Mouse (Mus musculus) erythroid progenitor cell, adult 5-6 weeks (primary cell): ENCODE data around the gene As3mt. TPM values are rescaled to one million over a fixed set of nuclear protein-coding genes. Genes with fewer than 3 reads are reported as not detected.
"Not testable (repeated sequence)": the region's sequence is repeated elsewhere in the genome, so short reads cannot be mapped to it uniquely, and the experiment has no call there.

Source experiments
- ATAC-seq: replicated peaks from 2 replicates; pipeline ENCODE4 v1.8.0; 2016; ENCODE audit warnings: moderate number of reproducible peaks, mild to moderate bottlenecking, moderate TSS enrichment, inconsistent platforms; ENCODE audit not compliant: poor library complexity, low FRiP score, severe bottlenecking
- total RNA-seq, 2 experiments: library from RNA; stranded (forward) in 1 of 2; stranded (reverse) in 1 of 2; fragments of 150-400 nt in 1 of 2; fragments of 186-747, 209-891 nt in 1 of 2; gene quantifications; 2 replicates each; pipeline versions ENCODE4 v1.2.3 to v1.2.4; 2015 to 2017; ENCODE audit warnings: low replicate concordance in 2 of 2

Gene As3mt
- total RNA-seq, 2 experiments from 2014 or later, result 2.0 to 10.9 TPM

DNA sequence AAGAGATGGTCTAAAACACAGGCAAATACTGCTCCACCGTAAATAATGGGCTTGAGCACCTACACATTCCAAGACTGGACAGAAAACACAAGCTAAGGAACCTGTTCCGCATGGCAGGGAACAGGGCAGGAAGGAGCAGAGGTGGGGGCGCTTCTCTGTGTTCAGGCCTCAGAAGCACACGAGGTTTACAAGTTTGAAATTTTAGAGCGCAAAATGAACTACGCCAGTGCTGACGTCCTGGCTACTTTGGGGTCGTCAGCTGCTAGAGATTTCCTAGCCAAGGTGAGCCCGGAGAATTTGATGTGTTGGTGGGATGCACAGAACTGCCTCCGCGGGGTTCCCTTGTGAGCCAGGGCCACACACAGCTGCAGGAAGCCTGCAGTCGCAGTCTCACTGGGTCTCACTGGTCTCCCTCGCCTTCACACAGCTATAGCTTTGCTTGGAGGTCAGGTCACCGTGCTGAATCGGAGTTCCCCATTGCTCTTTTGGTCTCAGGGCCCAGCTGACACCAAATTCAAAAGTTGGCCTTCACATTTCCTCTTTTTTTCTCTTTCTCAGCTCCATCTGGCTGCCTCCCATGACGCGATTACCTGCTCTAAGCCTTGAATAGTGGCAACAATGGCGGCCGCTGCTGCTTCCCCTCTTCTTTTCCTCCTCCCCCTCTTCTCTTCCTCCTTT lies 9.3 kb upstream of the As3mt start:
- no peak for ATAC-seq

DNA sequence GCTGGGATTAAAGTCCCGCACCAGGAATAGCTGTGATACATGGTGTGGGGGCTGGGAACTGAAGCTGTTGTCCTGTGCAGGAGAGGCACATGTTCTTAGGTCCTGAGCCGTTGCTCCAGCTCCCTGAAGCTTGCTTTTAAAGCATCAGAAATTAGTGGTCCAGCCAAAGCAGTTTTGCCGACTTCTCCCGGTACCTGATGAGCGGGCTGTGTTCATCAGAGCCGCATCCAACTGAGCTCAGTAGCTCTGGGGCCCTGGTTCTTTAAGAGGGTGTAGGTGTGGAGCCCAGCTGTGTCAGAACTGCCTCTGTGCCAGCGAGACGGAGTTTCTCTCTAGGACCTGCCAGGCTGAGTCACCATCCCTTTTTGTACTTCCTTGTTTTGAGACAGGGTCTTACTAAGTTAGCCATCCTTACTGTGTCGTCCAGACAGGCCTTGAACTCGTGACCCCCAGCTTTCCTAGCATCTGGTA lies 8.2 kb upstream of the As3mt start:
- ATAC-seq, result no peak

GRCm38 (mm10) chr19:46701156-46701555 lies 6.1 kb upstream of the As3mt start:
- no peak for ATAC-seq

GRCm38 (mm10) chr19:46705779-46706495 lies 1.3 kb upstream of the As3mt start:
- ATAC-seq, result no peak

DNA sequence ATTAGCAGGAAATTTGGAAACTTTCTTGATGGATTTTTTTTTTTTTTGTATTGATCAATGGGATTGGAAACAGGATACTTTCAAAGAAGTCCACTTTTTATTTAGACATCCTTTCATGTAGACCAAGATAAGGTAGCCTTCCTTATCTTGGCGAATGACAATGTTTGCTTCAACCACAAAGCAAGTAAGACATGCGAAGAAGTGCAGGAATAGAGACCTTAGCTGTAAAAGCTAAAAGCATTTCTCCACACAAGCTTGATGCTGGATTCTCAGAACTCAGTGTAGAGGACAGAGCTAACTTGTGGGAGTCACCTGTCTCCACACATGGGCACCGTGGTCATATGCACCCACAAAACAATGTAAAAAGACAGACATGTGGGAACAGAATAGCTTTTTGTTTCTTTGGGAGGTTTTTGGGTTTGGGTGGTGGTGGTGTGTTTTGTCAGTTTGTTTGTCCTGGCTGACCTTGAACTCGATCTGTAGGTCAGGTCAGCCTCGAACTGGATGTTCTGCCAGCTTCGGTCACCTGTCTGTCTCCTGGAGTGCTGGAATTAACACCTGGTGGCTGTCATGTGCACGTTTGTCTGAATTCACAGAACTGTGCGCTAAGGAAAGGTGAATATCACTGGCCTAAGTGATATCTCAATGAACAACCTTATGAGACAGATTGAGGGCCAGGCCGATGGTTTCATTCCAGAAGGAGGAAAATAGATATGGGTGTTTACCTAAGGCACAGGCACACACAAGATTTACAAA lies 540 bp upstream of the As3mt start:
- ATAC-seq, result no peak

- ATAC-seq, result no peak
These were observed 3.4 kb downstream of the As3mt start for GRCm38 (mm10) chr19:46710614-46711013.

DNA sequence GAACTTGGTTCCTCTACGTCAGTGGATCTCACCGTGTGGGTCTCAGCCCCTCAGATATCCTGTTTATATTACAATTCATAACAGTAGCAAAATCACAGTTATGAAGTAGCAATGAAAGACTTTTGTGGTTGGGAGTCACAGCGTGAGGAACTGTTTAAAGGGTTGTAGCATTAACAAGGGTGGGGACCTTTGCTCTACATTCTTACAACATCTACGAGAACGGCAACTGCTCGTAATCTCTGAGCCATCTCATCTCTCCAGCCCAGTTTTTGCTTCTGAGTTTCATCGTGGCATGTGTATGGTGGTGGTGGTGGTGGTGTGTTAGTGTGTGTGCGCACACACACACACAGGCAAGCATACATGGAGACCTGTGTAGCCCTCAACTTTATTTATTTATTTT lies 7.0 kb downstream of the As3mt start:
- no peak for ATAC-seq

DNA sequence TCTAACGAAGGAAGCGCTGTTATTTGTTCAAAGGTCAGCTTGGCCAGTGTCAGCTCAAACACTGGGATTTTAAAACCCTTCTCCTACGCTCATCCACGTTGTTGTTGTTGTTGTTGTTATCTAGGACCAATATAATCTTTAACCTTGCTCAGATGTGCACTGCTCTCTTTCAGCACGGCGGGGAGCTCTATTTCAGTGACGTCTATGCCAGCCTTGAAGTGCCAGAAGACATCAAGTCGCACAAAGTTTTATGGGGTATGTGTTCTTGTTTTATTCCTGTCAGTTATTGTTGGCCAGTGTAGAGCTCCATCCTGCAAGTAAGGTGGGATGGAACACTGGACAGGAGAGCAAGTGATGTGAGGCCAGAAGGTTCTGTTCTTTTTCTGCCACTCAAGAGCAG lies 7.8 kb downstream of the As3mt start:
- ATAC-seq, result no peak

DNA sequence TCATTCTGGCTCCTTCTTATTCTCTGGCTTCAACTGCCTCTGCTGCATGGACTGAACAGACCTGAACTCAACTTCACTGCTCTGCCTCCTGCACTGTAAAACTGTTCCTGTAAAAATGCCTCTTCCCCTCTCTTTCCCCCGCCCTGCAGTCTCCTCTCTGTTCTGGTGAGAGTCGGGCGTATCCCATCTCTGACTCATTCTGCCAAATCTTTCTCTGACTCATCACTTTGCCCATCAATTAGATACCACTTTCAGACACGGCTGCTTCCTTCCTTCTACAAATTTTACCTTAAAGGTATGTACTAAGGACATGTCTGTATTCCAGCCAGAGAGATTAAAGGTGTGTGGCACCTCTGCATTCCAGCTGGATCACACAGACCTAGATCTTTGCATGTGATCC lies 10.9 kb downstream of the As3mt start:
- ATAC-seq, result no peak

- no peak for ATAC-seq
These were observed 17.2 kb downstream of the As3mt start for GRCm38 (mm10) chr19:46724411-46724810.

GRCm38 (mm10) chr19:46726142-46726541 lies 18.9 kb downstream of the As3mt start:
- ATAC-seq, result no peak

DNA sequence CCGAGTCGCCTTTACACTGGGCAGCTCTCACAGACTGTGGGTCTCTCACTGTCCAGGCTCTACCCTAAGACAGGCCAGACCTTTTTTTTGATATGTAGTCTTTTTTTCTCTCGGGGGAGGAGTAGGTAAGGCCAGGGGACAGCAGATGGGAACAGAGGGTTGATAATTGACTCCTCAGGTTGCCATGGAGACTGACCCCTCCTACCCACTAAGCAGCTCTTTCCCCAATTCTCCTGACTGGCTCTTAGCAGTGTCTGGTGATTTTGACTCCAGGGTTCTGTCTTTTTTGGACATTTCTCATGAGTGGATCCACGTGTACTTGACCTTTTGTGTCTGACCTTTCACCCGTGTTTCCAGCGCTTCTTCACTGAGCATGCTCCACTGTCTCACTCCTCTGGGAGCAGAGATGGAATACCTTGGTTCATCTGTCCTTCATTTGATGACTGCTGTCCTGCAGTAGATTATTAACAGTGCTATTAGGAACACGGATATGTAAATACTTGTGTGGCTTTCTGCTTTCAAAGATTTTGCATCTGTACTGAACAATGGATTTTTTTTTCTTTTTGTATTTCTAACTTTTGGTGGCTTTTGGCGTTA lies 20.0 kb downstream of the As3mt start:
- ATAC-seq, result no peak

DNA sequence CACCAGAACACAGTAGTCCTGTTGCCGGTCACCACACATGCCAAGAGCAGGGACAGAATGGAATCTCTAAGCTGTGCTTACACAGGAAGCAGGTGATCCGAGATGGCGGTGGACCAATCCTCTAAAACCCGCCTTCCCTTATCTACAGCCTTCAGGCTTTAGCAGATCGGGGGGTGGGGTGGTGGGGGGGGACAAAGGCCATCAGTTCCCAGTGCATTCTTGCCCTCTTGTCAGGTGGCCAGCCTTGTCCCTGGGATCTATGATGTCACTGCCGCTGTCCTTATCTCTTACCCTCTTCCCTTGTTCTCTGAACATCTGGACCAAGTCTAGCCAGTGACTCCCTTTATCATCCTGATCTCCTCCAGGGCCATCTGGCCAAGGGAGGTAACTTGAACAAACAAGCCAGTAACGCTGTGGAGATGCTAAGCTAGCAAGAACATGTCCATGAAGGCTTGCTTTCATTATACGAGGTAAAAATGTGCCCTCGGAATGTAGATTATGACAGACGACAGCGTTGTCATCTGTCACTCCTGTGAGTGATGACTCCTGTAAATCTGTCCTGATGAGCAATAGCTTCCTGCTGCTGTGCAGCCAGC lies 20.8 kb downstream of the As3mt start:
- peak; percentile 51; the same call in 1 of the 2 replicates for ATAC-seq

DNA sequence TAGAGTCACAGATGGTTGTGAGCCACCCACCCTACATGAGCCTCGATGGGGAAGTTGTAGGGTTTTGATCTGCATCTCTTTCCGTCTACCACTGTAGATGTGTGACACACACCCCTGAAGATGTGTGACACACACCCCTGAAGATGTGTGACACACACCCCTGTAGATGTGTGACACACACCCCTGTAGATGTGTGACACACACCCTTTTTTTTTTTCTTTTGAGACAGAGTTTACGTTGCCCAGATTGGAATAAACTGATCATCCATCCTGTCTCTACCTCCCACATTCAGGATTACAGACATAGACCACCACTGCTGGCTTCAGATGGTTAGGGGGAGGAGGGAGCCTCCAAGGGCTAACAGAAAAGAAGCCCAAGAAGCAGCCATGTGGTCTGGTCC lies 21.7 kb downstream of the As3mt start:
- ATAC-seq, result no peak

- ATAC-seq, result no peak
These were observed 24.1 kb downstream of the As3mt start for GRCm38 (mm10) chr19:46731351-46731750.

DNA sequence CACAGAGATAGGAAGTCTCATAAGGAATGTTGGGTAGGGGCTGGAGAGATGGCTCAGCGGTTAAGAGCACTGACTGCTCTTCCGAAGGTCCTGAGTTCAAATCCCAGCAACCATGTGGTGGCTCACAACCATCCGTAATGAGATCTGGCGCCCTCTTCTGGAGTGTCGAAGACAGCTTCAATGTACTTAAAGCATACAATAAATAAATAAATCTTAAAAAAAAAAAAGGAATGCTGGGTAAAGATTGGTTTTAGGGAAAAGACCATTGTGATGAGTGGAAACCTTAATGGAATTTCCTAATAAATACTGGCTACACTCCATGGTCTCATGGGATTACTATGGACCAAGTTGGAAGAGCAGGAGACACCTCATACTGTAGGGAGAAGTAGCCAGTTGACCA lies 25.4 kb downstream of the As3mt start:
- ATAC-seq, result not testable (repeated sequence)

GRCm38 (mm10) chr19:46733626-46734025 lies 26.4 kb downstream of the As3mt start:
- 0 out of 2 replicates have a peak, but pooled peaks have one; percentile 28 for ATAC-seq

DNA sequence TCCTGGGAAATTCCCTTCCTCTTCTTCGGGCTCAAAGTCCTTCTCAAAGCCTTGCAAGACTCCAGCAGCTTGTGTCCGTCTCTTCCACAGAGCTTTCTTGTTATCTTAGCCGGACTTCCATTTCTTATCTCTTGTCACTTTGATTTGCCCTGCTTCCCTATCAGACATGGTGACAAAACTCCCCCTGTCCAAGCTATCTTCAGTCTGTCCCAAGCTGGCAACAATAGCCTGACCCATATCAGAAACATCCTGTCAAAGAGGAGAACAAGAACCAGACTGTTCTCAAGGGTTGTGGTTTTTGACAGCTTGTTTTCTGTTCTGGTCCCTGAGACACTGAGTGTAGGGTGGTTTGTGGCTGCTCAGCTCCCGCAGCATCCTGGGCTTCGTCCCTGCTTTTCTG lies 28.0 kb downstream of the As3mt start:
- no peak for ATAC-seq

DNA sequence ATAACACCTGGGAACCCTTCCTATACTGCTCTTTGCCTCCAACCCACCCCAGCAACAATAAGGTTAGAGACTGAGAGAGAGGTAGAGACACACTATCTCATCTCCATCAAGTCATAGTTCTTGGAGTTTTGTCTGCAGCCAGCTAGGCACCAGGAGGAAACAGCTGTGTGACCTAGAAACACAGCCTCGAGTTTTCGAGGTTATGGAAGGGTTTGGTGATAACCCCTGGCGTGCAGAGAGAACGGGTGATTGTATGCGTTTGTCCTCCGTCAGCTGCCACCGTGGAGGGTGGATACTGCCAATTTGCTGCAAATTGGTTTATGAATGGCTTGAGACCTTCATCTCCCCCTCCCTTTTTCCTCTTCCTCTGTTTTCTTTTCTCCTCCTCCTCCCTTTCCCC lies 29.8 kb downstream of the As3mt start:
- ATAC-seq, result no peak
